Comparison of ENCODE assay signal across 8 mouse cellular contexts in genomic region chr9:21245113-21245487, GRCm38 (mm10). TPM values are rescaled to one million over a fixed set of nuclear protein-coding genes. Genes with fewer than 3 reads are reported as not detected.
DNase-seq lines count a peak whose midpoint lies in the region; ATAC-seq lines count a peak whose summit lies in the region.

No protein-coding gene starts in this region.

- intact Hi-C loops in gastrocnemius, postnatal 14 days (cut with DNase I; ENCODE audit: low total_unique reads), result no loop called here

- ATAC-seq in heart, embryonic 11.5 days (replicated peaks; ENCODE audit: insufficient number of reproducible peaks, low FRiP score, low TSS enrichment), result 0 out of 2 replicates have a peak, but pooled peaks have one; percentile 9
- no peak for ATAC-seq in hindbrain, embryonic 13.5 days (ENCODE audit: low FRiP score)
- ATAC-seq in midbrain, embryonic 11.5 days (ENCODE audit: low FRiP score), result no peak

- DNase-seq in heart, adult 11 months, result no peak
- DNase-seq in R1 (ENCODE audit: low read depth, low spot score), result peak; percentile 64
- DNase-seq in midbrain, embryonic 11.5 days (ENCODE audit: low spot score, missing footprints), result peak; percentile 91
- no peak for DNase-seq in adrenal gland, postnatal 25 days
- no peak for DNase-seq in natural killer cell, adult 2 months (ENCODE audit: low spot score in 2 of 2)
- DNase-seq in gastrocnemius, postnatal 14 days, result no peak

- H3K27me3 ChIP-seq in heart, embryonic 11.5 days (ENCODE audit: control insufficient read depth, insufficient read depth, low read length), result peaks cover 65% of the 10 kb centered on the region
- H3K27me3 ChIP-seq in hindbrain, embryonic 13.5 days, result peaks cover 85% of the 10 kb centered on the region
- peaks cover 70% of the 10 kb centered on the region for H3K27me3 ChIP-seq in midbrain, embryonic 11.5 days (ENCODE audit: control insufficient read depth, insufficient read depth, low read length)

- peak overlapping the region; percentile 47 for H3K4me3 ChIP-seq in heart, embryonic 11.5 days (ENCODE audit: low read depth, low read length)
- peak overlapping the region; percentile 45 for H3K4me3 ChIP-seq in hindbrain, embryonic 13.5 days
- H3K4me3 ChIP-seq in midbrain, embryonic 11.5 days (ENCODE audit: low read depth, low read length), result peak overlapping the region; percentile 31

- peak overlapping the region; percentile 94 for H3K4me2 ChIP-seq in heart, embryonic 11.5 days
- peak overlapping the region; percentile 76 for H3K4me2 ChIP-seq in hindbrain, embryonic 13.5 days
- H3K4me2 ChIP-seq in midbrain, embryonic 11.5 days, result peak overlapping the region; percentile 51

- no peaks in the 10 kb centered on the region for H3K9me3 ChIP-seq in heart, embryonic 11.5 days (replicated peaks; ENCODE audit: control insufficient read depth, low read length)
- H3K9me3 ChIP-seq in hindbrain, embryonic 13.5 days, result no peaks in the 10 kb centered on the region
- no peaks in the 10 kb centered on the region; the same call in 1 of the 2 replicates for H3K9me3 ChIP-seq in midbrain, embryonic 11.5 days (ENCODE audit: control insufficient read depth, low read length)

- 2% methylated on average over 16 of the region's 16 CpGs for WGBS in heart, embryonic 11.5 days (ENCODE audit: insufficient replicate concordance)
- 1% methylated on average over 16 of the region's 16 CpGs for WGBS in hindbrain, embryonic 13.5 days
- 2% methylated on average over 16 of the region's 16 CpGs for WGBS in midbrain, embryonic 11.5 days

- H3K4me1 ChIP-seq in heart, embryonic 11.5 days (ENCODE audit: control insufficient read depth, insufficient read depth, low read length), result peaks cover 18% of the 10 kb centered on the region
- peaks cover 36% of the 10 kb centered on the region for H3K4me1 ChIP-seq in hindbrain, embryonic 13.5 days (replicated peaks)
- peaks cover 7% of the 10 kb centered on the region; the same call in 1 of the 2 replicates for H3K4me1 ChIP-seq in midbrain, embryonic 11.5 days (ENCODE audit: control insufficient read depth, insufficient read depth, low read length)

- peak overlapping the region; percentile 50 for H3K9ac ChIP-seq in heart, embryonic 11.5 days (ENCODE audit: low read depth, low read length)
- H3K9ac ChIP-seq in hindbrain, embryonic 13.5 days, result peak overlapping the region; percentile 73
- H3K9ac ChIP-seq in midbrain, embryonic 11.5 days (ENCODE audit: low read length), result peak overlapping the region; percentile 21; the same call in 1 of the 2 replicates

- no peaks in the 10 kb centered on the region for H3K36me3 ChIP-seq in heart, embryonic 11.5 days (ENCODE audit: control insufficient read depth, insufficient read depth, low read length)
- H3K36me3 ChIP-seq in hindbrain, embryonic 13.5 days, result no peaks in the 10 kb centered on the region
- no peaks in the 10 kb centered on the region for H3K36me3 ChIP-seq in midbrain, embryonic 11.5 days (ENCODE audit: control insufficient read depth, insufficient read depth, low read length)

- H3K27ac ChIP-seq in heart, embryonic 11.5 days (ENCODE audit: low read depth, low read length), result no peak overlapping the region
- H3K27ac ChIP-seq in hindbrain, embryonic 13.5 days, result peak overlapping the region; percentile 78
- H3K27ac ChIP-seq in midbrain, embryonic 11.5 days (ENCODE audit: low read depth, low read length), result no peak overlapping the region

RNA-seq across cellular contexts. Expression of gene S1pr5, which starts 3.1 kb away (rescaled TPM):
- polyA plus RNA-seq in heart, embryonic 11.5 days (2014; fragmentation: Nextera tagmentation; extraction: Ambion mirVana), result 0.11 and 0.31 TPM in 2 replicates
- 2.8 and 3.4 TPM in 2 replicates for polyA plus RNA-seq in hindbrain, embryonic 13.5 days (2015; fragmentation: Nextera tagmentation; extraction: Ambion mirVana)
- polyA plus RNA-seq in midbrain, embryonic 11.5 days (2014; fragmentation: Nextera tagmentation; extraction: Ambion mirVana), result 0.19 and 0.21 TPM in 2 replicates
- 0.88 and 1.3 TPM in 2 replicates for total RNA-seq in adrenal gland, postnatal 25 days (2021)
- under 1 TPM; 0.10 to 0.27 TPM for total RNA-seq in gastrocnemius, postnatal 14 days (2021)

RNA-seq across cellular contexts. Expression of gene Keap1, which starts 5.9 kb away (rescaled TPM):
- 22.3 and 35.7 TPM in 2 replicates for polyA plus RNA-seq in heart, embryonic 11.5 days (2014; fragmentation: Nextera tagmentation; extraction: Ambion mirVana)
- polyA plus RNA-seq in hindbrain, embryonic 13.5 days (2015; fragmentation: Nextera tagmentation; extraction: Ambion mirVana), result 61.8 and 64.7 TPM in 2 replicates
- 20.0 and 26.3 TPM in 2 replicates for polyA plus RNA-seq in midbrain, embryonic 11.5 days (2014; fragmentation: Nextera tagmentation; extraction: Ambion mirVana)
- 50.8 and 51.5 TPM in 2 replicates for total RNA-seq in adrenal gland, postnatal 25 days (2021)
- 10 to 100 TPM; 53.6 to 55.2 TPM for total RNA-seq in gastrocnemius, postnatal 14 days (2021)

RNA-seq across cellular contexts. Expression of gene Atg4d, which starts 20.0 kb away (rescaled TPM):
- polyA plus RNA-seq in heart, embryonic 11.5 days (2014; fragmentation: Nextera tagmentation; extraction: Ambion mirVana), result 45.5 and 48.2 TPM in 2 replicates
- 51.1 and 51.8 TPM in 2 replicates for polyA plus RNA-seq in hindbrain, embryonic 13.5 days (2015; fragmentation: Nextera tagmentation; extraction: Ambion mirVana)
- 37.2 and 45.8 TPM in 2 replicates for polyA plus RNA-seq in midbrain, embryonic 11.5 days (2014; fragmentation: Nextera tagmentation; extraction: Ambion mirVana)
- total RNA-seq in adrenal gland, postnatal 25 days (2021), result 37.5 and 42.2 TPM in 2 replicates
- 10 to 100 TPM; 36.2 to 39.6 TPM for total RNA-seq in gastrocnemius, postnatal 14 days (2021)

RNA-seq across cellular contexts. Expression of gene Kri1, which starts 42.7 kb away (rescaled TPM):
- 9.9 and 12.3 TPM in 2 replicates for polyA plus RNA-seq in heart, embryonic 11.5 days (2014; fragmentation: Nextera tagmentation; extraction: Ambion mirVana)
- 16.3 and 17.1 TPM in 2 replicates for polyA plus RNA-seq in hindbrain, embryonic 13.5 days (2015; fragmentation: Nextera tagmentation; extraction: Ambion mirVana)
- 13.2 and 16.3 TPM in 2 replicates for polyA plus RNA-seq in midbrain, embryonic 11.5 days (2014; fragmentation: Nextera tagmentation; extraction: Ambion mirVana)
- total RNA-seq in adrenal gland, postnatal 25 days (2021), result 34.7 and 48.1 TPM in 2 replicates
- 10 to 100 TPM; 10.5 to 11.9 TPM for total RNA-seq in gastrocnemius, postnatal 14 days (2021)

RNA-seq across cellular contexts. Expression of gene Cdkn2d, which starts 46.1 kb away (rescaled TPM):
- 88.4 and 99.8 TPM in 2 replicates for polyA plus RNA-seq in heart, embryonic 11.5 days (2014; fragmentation: Nextera tagmentation; extraction: Ambion mirVana)
- polyA plus RNA-seq in hindbrain, embryonic 13.5 days (2015; fragmentation: Nextera tagmentation; extraction: Ambion mirVana), result 89.2 and 90.3 TPM in 2 replicates
- 70.6 and 71.9 TPM in 2 replicates for polyA plus RNA-seq in midbrain, embryonic 11.5 days (2014; fragmentation: Nextera tagmentation; extraction: Ambion mirVana)
- total RNA-seq in adrenal gland, postnatal 25 days (2021), result 13.5 and 19.9 TPM in 2 replicates
- total RNA-seq in gastrocnemius, postnatal 14 days (2021), result 10 to 100 TPM; 12.0 to 13.2 TPM

Comparison
In these comparisons a context has a peak if more than half of its experiments do, and no peak if none do; other contexts are left out.
1. H3K9ac ChIP-seq: peak in every context shown above with its lines; median percentile 73 in hindbrain, embryonic 13.5 days; 50 in heart, embryonic 11.5 days; 21 in midbrain, embryonic 11.5 days.
2. DNase-seq: peak in R1 (single experiment) and midbrain, embryonic 11.5 days (single experiment); none in heart, adult 11 months (single experiment), adrenal gland, postnatal 25 days (single experiment), natural killer cell, adult 2 months (0 of 2) and gastrocnemius, postnatal 14 days (single experiment).
3. Peak in every context shown above with its lines, with median percentiles within 50 percentile points of each other: H3K4me2 ChIP-seq and H3K4me3 ChIP-seq.